Mouse (Mus musculus) stomach, postnatal 0 days (tissue): Measurements from ENCODE around the gene Ccdc12. TPM values are rescaled to one million over a fixed set of nuclear protein-coding genes. Genes with fewer than 3 reads are reported as not detected.

Experiments
- ATAC-seq: fragments of 200-750 bp; cut with Nextera tagmentation; 2 replicates; pipeline ENCODE4 v1.8.0; 2017; ENCODE audit not compliant: low FRiP score, low TSS enrichment
- DNase-seq: peaks from one replicate; pipeline ENCODE4 v3.0.0-alpha.2; 2016; ENCODE audit warnings: low spot score
- H3K27ac ChIP-seq: fragments of 300-500 bp; sonication (generic); replicated peaks from 2 replicates; pipeline ENCODE4 v1.5.1; 2014; ENCODE audit warnings: mild to moderate bottlenecking, control low read depth
- H3K27me3 ChIP-seq: fragments of 300-500 bp; sonication (generic); 2 replicates; pipeline ENCODE4 v1.6.1; 2014; ENCODE audit warnings: low read length; ENCODE audit not compliant: control insufficient read depth, insufficient read depth
- H3K36me3 ChIP-seq: fragments of 300-500 bp; sonication (generic); 2 replicates; pipeline ENCODE4 v1.6.1; 2014; ENCODE audit warnings: low read length, mixed read lengths; ENCODE audit not compliant: control insufficient read depth, insufficient read depth
- H3K4me1 ChIP-seq: fragments of 300-500 bp; sonication (generic); replicated peaks from 2 replicates; pipeline ENCODE4 v1.6.1; 2014; ENCODE audit warnings: antibody characterized with exemption; ENCODE audit not compliant: control insufficient read depth, insufficient read depth
- H3K4me2 ChIP-seq: fragments of 300-500 bp; sonication (generic); replicated peaks from 2 replicates; pipeline ENCODE4 v1.6.1; 2014; ENCODE audit warnings: low read depth, mild to moderate bottlenecking, control low read depth, moderate library complexity
- H3K4me3 ChIP-seq: fragments of 300-500 bp; sonication (generic); 2 replicates; pipeline ENCODE4 v1.5.1; 2014; ENCODE audit warnings: low read depth, low read length, control low read depth
- H3K9ac ChIP-seq: fragments of 300-500 bp; sonication (generic); 2 replicates; pipeline ENCODE4 v1.6.1; 2014; ENCODE audit warnings: mild to moderate bottlenecking, low read length, control low read depth, mixed read lengths
- H3K9me3 ChIP-seq: fragments of 300-500 bp; sonication (generic); 2 replicates; pipeline ENCODE4 v1.6.1; 2016; ENCODE audit warnings: low read length; ENCODE audit not compliant: control insufficient read depth
- CTCF ChIP-seq: IDR thresholded peaks from 2 replicates; pipeline ENCODE4 v1.5.1; 2016; ENCODE audit warnings: antibody characterized with exemption, low read depth, mild to moderate bottlenecking, moderate library complexity
- EP300 ChIP-seq: optimal IDR thresholded peaks from 2 replicates; pipeline ENCODE3; 2016; ENCODE audit warnings: antibody characterized with exemption
- WGBS: fragments of 180-500 bp; shearing (Covaris S2); extraction: QIAGEN DNeasy Blood & Tissue Kit; methylation state at CpG from one replicate; pipeline ENCODE4 v1.1.7; 2014; 5-methylcytosine and 5-hydroxymethylcytosine counted together
- polyA plus RNA-seq: library from polyadenylated mRNA; unstranded; fragments of >200 nt; fragmentation: Nextera tagmentation; extraction: Ambion mirVana; gene quantifications from 2 replicates; pipeline ENCODE4 v1.2.1, GENCODE M21; 2015

The Ccdc12 gene
- polyA plus RNA-seq, 1 experiment from 2014 or later = 139 TPM

DNA sequence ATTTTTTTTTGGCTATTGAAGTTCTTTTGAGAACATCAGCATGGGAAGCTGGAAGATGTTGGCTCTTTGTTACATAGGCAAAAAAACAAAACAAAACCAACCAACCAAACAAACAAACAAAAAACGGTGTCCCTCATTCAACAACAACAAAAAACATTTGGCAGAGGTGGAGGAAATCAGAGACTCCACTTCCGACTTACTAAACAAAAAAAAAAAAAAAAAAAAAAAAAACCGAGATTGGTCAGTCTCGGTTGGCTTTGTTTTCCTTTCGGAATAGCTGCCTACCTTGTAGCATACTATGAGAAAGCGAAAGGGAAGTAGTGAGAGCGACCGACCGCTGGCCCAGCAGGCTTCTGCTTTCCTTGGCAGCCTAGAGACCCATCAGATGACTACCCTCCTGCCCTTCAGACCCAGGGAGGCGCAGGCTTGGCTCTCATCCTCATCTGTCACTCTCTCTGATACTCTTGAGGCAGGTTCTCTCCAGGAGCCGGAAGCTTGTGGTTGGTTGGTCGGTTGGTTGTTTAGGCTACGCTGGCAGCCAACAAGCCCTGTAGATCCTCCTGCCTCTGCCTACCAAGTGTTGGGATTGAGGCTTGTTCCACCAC, 1.3 kb downstream of the Ccdc12 start:
- TF ChIP-seq EP300 = no peak
- TF ChIP-seq CTCF = no peak
- 66% methylated on average over 13 of the region's 13 CpGs for WGBS
- H3K27ac ChIP-seq = peak overlapping the region; percentile 90
- no peaks in the 10 kb centered on the region for H3K36me3 ChIP-seq
- no peaks in the 10 kb centered on the region for H3K9me3 ChIP-seq
- DNase-seq (peak; percentile 48), ATAC-seq (no peak)
- H3K9ac ChIP-seq = peak overlapping the region; percentile 76
- H3K27me3 ChIP-seq = no peaks in the 10 kb centered on the region
- peak overlapping the region; percentile 72 for H3K4me2 ChIP-seq
- peak overlapping the region; percentile 66; the same call in 1 of the 2 replicates for H3K4me3 ChIP-seq
- peaks cover 8% of the 10 kb centered on the region for H3K4me1 ChIP-seq

DNA sequence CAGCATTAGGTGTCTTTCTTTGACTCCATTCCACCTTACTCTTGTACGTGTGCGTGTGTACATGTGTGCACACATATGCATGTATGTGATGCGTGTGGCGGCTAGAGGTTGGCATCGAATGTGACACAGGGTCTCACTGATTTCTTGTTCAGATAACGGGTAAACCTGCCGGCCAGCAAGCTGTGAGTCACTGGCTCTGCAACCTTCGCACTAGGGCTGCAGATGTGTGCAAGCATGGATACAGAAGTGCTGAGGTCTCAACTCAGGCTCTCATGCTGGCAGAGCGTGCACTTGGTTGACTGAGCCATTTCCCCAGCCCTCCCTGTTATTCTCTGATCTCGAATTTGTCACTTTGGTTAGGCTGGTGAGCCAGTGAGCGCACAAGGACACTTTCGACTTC, 3.2 kb downstream of the Ccdc12 start:
- H3K9ac ChIP-seq = no peak overlapping the region

DNA sequence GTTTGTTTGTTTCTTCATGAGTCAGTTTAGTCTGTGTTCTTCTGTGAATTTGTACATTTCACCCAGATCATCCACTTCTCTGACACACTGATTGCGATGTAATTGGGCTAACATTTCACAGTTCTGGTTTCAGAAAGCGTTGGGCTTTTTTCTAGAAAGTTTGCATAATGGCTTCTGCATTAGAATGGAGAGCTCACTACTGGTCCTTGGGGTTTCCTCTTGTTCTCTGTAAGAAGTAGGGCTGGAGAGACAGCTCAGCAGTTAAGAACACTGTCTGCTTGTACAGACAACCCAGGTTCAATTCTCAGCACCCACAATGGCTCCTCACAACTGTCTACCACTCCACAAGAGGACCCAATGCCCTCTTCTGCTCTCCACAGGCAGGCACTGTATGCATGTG, 3.9 kb downstream of the Ccdc12 start:
- no peaks in the 10 kb centered on the region for H3K9me3 ChIP-seq
- H3K4me1 ChIP-seq = peaks cover 3% of the 10 kb centered on the region
- no peaks in the 10 kb centered on the region for H3K36me3 ChIP-seq
- ATAC-seq (no peak), DNase-seq (no peak)
- H3K27ac ChIP-seq = 0 out of 2 replicates have a peak overlapping the region, but pooled peaks have one; percentile 24
- H3K4me3 ChIP-seq = no peak overlapping the region
- no peak overlapping the region for H3K9ac ChIP-seq
- WGBS = 87% methylated on average over 2 of the region's 2 CpGs
- H3K27me3 ChIP-seq = no peaks in the 10 kb centered on the region
- TF ChIP-seq EP300 (no peak), CTCF (no peak)
- no peak overlapping the region for H3K4me2 ChIP-seq

More for the DNA sequence above, 3.2 kb downstream of the Ccdc12 start:
- H3K27me3 ChIP-seq = no peaks in the 10 kb centered on the region
- H3K36me3 ChIP-seq = no peaks in the 10 kb centered on the region
- peaks cover 4% of the 10 kb centered on the region for H3K4me1 ChIP-seq
- TF ChIP-seq EP300 = no peak
- TF ChIP-seq CTCF = no peak
- ATAC-seq = no peak
- H3K4me2 ChIP-seq = no peak overlapping the region
- H3K27ac ChIP-seq = no peak overlapping the region
- no peaks in the 10 kb centered on the region for H3K9me3 ChIP-seq
- DNase-seq = no peak
- 78% methylated on average over 12 of the region's 12 CpGs for WGBS
- H3K4me3 ChIP-seq = no peak overlapping the region

DNA sequence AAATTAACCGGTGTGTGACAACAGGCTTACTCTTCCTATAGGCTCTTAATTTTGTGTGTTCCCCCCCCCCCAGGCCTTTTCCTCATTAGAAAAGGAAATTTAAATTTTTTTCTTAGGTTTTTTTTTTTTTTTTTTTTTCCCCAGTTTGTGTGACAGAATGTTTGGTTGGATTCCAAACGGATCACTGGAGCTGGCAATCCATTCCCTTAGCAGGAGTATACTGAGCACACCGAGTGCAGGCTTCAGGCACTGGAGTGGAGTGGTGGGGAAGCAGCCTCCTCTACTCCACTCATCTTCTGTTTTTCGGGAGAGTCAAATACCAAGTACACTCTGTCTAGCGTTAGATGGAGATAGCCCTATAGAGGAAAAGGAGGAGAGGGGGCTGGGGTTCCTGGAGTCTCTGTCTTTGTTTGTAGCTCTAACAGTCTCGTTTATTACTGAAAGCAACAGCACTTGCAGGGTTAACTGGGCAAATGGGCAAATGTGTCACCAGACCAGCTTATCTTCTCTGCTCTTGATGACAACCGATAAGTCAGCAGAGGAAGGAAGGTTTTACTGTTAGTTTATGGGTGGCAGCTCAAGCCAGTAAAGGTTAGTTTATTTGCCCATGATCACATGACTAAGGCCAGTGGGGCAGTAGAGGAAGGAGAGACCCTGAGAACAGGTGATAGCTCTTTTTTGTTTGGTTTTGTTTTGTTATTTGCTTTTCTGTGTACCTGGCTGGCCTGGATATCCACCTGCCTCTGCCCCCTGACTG, 4.7 kb downstream of the Ccdc12 start:
- Histone ChIP-seq H3K9me3 (no peaks in the 10 kb centered on the region), H3K36me3 (no peaks in the 10 kb centered on the region), H3K4me3 (no peak overlapping the region), H3K27ac (no peak overlapping the region; the same call in 1 of the 2 replicates), H3K27me3 (no peaks in the 10 kb centered on the region), H3K4me1 (no peaks in the 10 kb centered on the region; the same call in 1 of the 2 replicates), H3K9ac (no peak overlapping the region), H3K4me2 (no peak overlapping the region)
- 56% methylated on average over 7 of the region's 7 CpGs for WGBS
- no peak for ATAC-seq
- TF ChIP-seq EP300 (no peak), CTCF (no peak)
- DNase-seq = no peak

DNA sequence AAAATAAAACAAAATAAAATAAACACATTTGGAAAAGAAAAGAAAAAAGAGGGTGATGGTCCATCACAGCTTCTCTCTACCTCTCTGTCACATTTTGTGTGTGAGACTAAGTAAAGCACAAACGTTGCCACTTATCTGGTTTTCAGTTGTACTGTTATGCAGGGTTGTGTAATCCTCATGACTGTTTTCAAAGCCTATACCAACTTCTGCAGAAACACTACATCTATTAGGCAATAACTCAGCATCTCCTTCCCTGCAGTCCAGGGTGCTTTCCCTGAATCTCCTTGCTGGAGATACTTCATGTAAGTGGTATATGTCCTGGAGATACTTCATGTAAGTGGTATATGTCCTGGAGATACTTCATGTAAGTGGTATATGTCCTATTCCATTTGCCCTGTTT, 6.5 kb downstream of the Ccdc12 start:
- Histone ChIP-seq H3K27ac (no peak overlapping the region), H3K27me3 (no peaks in the 10 kb centered on the region), H3K4me1 (no peaks in the 10 kb centered on the region; the same call in 1 of the 2 replicates), H3K4me3 (no peak overlapping the region), H3K9ac (no peak overlapping the region), H3K9me3 (no peaks in the 10 kb centered on the region), H3K36me3 (no peaks in the 10 kb centered on the region), H3K4me2 (no peak overlapping the region)
- 72% methylated on average over 1 of the region's 1 CpGs for WGBS
- DNase-seq (no peak), ATAC-seq (no peak)
- TF ChIP-seq EP300 = no peak
- TF ChIP-seq CTCF = no peak

DNA sequence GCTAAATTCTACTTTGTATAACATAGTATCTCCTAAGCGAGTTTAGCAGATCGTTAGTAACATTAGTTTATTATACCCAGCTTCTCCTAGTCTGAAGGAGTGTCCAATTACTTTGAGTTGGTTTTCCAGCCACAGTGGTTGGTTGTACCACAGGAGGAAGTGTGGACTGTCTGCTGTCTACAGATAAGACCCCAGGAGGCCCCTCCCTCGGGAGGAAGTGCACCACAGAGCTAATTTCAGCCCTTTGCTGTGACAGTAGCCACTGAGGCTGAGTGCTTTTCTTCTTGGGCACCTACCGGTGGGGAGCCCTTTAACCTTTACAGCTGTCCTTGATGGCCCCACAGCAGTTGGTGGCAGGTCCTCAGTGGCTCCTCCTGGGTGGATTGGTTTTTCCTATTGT, 9.6 kb downstream of the Ccdc12 start:
- Histone ChIP-seq H3K27ac (0 out of 2 replicates have a peak overlapping the region, but pooled peaks have one; percentile 20), H3K4me3 (no peak overlapping the region), H3K36me3 (no peaks in the 10 kb centered on the region), H3K27me3 (no peaks in the 10 kb centered on the region), H3K9ac (no peak overlapping the region), H3K4me1 (no peaks in the 10 kb centered on the region; the same call in 1 of the 2 replicates), H3K4me2 (no peak overlapping the region; the same call in 1 of the 2 replicates), H3K9me3 (no peaks in the 10 kb centered on the region)
- ATAC-seq (0 out of 2 replicates have a peak, but pooled peaks have one; percentile 16), DNase-seq (no peak)
- TF ChIP-seq EP300 (no peak), CTCF (no peak)
- 29% methylated on average over 4 of the region's 4 CpGs for WGBS
